In the genomic region with DNA sequence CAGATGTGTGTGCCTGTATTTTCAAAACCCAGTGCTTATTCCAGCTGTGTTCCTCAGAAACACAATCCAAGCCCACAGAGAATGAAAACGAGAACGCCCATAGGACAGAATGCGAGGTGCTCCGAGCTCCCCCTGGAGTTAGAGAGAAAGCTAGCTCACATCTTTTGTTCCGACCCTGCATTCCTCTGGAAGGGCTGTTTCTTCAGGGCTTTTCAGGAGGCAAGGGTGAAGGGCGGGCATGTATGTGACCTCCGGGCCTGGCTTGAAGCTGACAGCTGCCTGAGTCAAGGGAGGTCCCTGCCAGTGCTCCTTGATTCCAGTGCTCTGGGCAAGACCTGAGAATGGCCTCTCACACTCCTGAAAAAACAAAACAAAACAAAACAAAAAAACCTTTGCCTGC, we compare ENCODE assay signal across 13 mouse cellular contexts.
DNase-seq lines count a peak whose midpoint lies in the region; ATAC-seq and TF ChIP-seq lines count a peak whose summit lies in the region.
"Had no signal": no experiment of that assay in that cellular context is flagged by ENCODE, and none has a peak within 500 bp of the region (broad histone marks: within the 10 kb centered on the region; RNA-seq: fewer than 3 reads in every experiment).

No protein-coding gene starts in this region.

- DNase-seq in gastrocnemius, adult 2 months, result no peak
- no peak for DNase-seq in gastrocnemius, postnatal 10 days
- DNase-seq in lung, postnatal 10 days, result peak; percentile 19
- no peak for DNase-seq in lung, postnatal 14 days
- peak; percentile 30 for DNase-seq in brain, adult 2 months (ENCODE audit: low read depth, low spot score)
- DNase-seq in midbrain, postnatal 0 days (ENCODE audit: low spot score), result no peak
- DNase-seq in urinary bladder, postnatal 25 days (ENCODE audit: low spot score), result no peak
- DNase-seq: heart, postnatal 4 days; lung, embryonic 14.5 days; thymus, postnatal 36 days had no signal

- no peak for ATAC-seq in midbrain, postnatal 0 days (ENCODE audit: low FRiP score)
- ATAC-seq: CD4-positive, CD25-positive, alpha-beta regulatory T cell, adult 4 months had no signal

- H3K27ac ChIP-seq in gastrocnemius, adult 2 months, result peak overlapping the region; percentile 20; the same call in 1 of the 2 replicates
- H3K27ac ChIP-seq in midbrain, postnatal 0 days (ENCODE audit: low read depth, low read length), result no peak overlapping the region
- H3K27ac ChIP-seq: limb, embryonic 12.5 days had no signal

- H3K4me1 ChIP-seq in midbrain, postnatal 0 days (ENCODE audit: insufficient read depth, low read length), result no peaks in the 10 kb centered on the region

- no peak overlapping the region for H3K9ac ChIP-seq in midbrain, postnatal 0 days (replicated peaks; ENCODE audit: low read length, poor library complexity, severe bottlenecking)
- H3K9ac ChIP-seq: limb, embryonic 12.5 days; lung, embryonic 14.5 days; neural tube, embryonic 15.5 days had no signal

- intact Hi-C loops in gastrocnemius, adult 2 months (cut with DNase I), result no loop called here

- TF ChIP-seq CTCF in gastrocnemius, adult 2 months (IDR thresholded peaks at IDR 0.05), result peak; percentile 22; the same call in 1 of the 2 replicates
- peak; percentile 29 for TF ChIP-seq CTCF in midbrain, postnatal 0 days (IDR thresholded peaks at IDR 0.05)

- H3K9me3 ChIP-seq in midbrain, postnatal 0 days (ENCODE audit: low read length), result no peaks in the 10 kb centered on the region
- H3K9me3 ChIP-seq: limb, embryonic 12.5 days; neural tube, embryonic 15.5 days had no signal

- WGBS in midbrain, postnatal 0 days, result 17% methylated on average over 7 of the region's 7 CpGs

- H3K27me3 ChIP-seq in midbrain, postnatal 0 days (ENCODE audit: insufficient read depth, low read length), result no peaks in the 10 kb centered on the region
- H3K27me3 ChIP-seq: limb, embryonic 12.5 days; neural tube, embryonic 15.5 days had no signal

- no peaks in the 10 kb centered on the region for H3K36me3 ChIP-seq in midbrain, postnatal 0 days (ENCODE audit: insufficient read depth, low read length)
- H3K36me3 ChIP-seq: limb, embryonic 12.5 days; neural tube, embryonic 15.5 days had no signal

- no peak overlapping the region for H3K4me2 ChIP-seq in midbrain, postnatal 0 days (ENCODE audit: low read depth, low read length, poor library complexity, severe bottlenecking)
- H3K4me2 ChIP-seq: limb, embryonic 12.5 days; lung, embryonic 14.5 days; neural tube, embryonic 15.5 days had no signal

- no peak overlapping the region for H3K4me3 ChIP-seq in gastrocnemius, adult 2 months
- H3K4me3 ChIP-seq in midbrain, postnatal 0 days (ENCODE audit: low read depth, low read length), result no peak overlapping the region
- H3K4me3 ChIP-seq: limb, embryonic 12.5 days; neural tube, embryonic 15.5 days had no signal

Comparison
In these comparisons a context has a peak if more than half of its experiments do, and no peak if none do; other contexts are left out.
1. DNase-seq: peak in lung, postnatal 10 days (single experiment) and brain, adult 2 months (single experiment); none in gastrocnemius, adult 2 months (single experiment), gastrocnemius, postnatal 10 days (single experiment), lung, postnatal 14 days (single experiment), midbrain, postnatal 0 days (single experiment) and urinary bladder, postnatal 25 days (single experiment).